Mouse (Mus musculus): ENCODE measurements at regions not wholly inside any gene's neighbourhood (a gene's known extent, or its start where the extent isn't known, plus 50 kb on each side); places are given as distances from the start of the nearest gene placed in this dataset.
A peak's percentile ranks its signal among the peaks of the same experiment; 100 is the strongest.

- no peak for DNase-seq (ENCODE audit: low spot score in 2 of 2)
Observed at GRCm38 (mm10) chr2:114968651-114969050, 313.9 kb upstream of the Dph6 start.

- no peak for DNase-seq (ENCODE audit: low spot score in 2 of 2)
Observed at GRCm38 (mm10) chr2:114993419-114993818, 338.7 kb upstream of the Dph6 start.

DNA sequence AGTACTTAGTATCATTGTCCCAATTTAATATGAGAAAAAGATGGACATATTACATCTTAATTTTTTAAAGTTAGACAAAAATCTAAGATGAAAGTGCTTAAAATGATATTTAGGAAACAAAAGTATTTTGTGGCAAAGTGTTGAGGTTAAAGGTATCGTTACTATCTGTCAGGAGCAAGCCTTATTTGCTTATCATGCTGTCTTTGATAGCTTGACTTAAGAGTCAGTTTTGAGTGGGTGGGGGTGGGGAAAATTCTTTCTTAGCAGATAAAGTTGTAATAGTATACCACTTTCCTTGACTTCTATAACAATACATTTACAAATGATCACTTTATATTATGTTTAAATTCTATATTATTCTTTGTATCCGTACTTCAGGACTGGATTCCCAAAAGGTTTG, 339.1 kb upstream of the Dph6 start:
- no peak for DNase-seq (ENCODE audit: low spot score in 2 of 2)

- DNase-seq (ENCODE audit: low spot score in 2 of 2): no peak
Observed at GRCm38 (mm10) chr2:114994691-114995347, 340.1 kb upstream of the Dph6 start.

DNA sequence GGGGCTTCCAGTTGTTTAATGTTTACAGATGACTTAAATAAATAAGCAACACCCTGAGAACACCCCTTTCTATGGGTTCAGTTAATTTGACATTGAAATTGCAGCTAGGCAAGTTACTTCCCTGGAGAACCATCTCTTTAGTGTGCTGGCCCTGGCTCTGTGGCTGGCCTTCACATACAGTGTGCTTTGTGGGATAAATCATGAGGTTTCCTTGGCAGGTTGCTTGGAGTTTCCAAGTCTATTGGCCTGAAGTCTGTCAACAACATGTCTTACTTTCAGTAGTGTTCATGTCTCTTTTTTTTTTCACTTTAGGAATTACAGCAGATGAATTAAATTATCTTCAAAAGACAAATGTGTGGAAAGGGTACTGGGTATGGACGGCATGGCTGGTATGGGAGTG, 359.2 kb upstream of the Dph6 start:
- DNase-seq (ENCODE audit: low spot score in 2 of 2): no peak

- no peak for DNase-seq (ENCODE audit: low spot score in 2 of 2)
Observed at GRCm38 (mm10) chr2:115026777-115027176, 372.0 kb upstream of the Dph6 start.

DNA sequence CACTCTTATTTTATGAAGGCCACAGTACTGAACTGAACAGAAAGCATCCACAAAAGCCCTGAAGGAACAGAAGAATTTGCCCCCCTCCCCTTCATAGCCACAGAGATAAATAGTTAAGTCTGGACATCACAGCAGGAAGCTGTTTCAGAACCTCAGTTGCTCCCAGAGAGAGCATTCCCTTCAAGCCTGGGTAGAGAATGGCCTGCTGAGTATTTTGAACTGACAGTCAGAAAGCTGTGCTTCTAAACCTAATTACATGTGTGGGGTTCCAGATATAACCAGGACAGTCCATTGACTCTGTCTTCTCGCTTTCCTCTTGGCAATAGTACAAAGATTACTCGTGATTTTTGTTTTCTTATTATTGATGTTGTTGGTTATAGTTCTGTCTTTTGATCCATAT, 376.4 kb upstream of the Dph6 start:
- no peak for DNase-seq (ENCODE audit: low spot score in 2 of 2)

- DNase-seq (ENCODE audit: low spot score in 2 of 2): peak; percentile 24 to 25
Observed at GRCm38 (mm10) chr2:115036205-115036604, 381.4 kb upstream of the Dph6 start.

DNA sequence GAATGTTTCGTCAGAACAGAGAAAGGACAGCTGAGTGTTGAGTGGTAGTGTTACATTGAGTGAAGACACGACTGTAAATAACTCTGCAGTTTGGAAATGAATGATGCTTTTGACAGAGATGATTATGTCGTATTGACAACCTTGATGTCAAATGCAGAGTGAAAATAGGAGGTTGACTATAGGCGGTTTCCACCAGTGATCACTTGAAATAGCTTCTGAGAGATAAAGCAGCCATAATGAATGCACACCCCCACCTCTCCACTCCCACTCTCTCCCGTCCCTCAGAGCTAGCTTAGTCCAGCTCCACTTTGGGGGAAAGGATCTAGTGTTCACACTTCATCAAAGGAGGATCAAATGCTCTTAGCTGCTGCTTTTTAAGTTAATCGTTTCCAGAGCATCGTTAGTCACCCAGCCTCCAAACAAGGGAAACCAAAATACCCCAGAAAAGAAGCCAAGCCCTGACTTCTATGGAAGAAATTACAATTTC, 387.6 kb upstream of the Dph6 start:
- peak in 1 of 2 experiments; percentile 7 for DNase-seq (ENCODE audit: low spot score in 2 of 2)

GRCm38 (mm10) chr2:115056327-115057070, 401.7 kb upstream of the Dph6 start:
- DNase-seq (ENCODE audit: low spot score in 2 of 2): no peak

DNA sequence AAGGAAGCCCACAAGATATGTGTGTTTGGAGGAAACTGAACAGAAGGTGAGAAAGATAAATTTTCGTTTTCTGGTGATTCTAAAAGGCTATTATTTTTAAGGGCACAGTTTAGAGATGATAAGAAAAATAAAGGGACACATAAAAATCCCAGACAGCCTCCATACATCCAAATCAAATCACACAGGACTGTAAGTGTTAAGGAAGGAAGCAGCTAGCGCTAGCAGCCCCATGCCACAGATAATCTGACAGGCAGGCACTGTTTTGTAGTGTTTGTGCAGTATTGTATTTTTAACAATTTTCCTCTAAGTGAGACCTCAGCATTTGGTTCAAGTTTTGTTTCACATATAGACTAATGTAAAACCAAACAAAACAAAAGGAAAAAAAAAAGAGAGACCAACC, 402.4 kb upstream of the Dph6 start:
- DNase-seq (ENCODE audit: low spot score in 2 of 2): no peak

GRCm38 (mm10) chr2:115067489-115068163, 412.9 kb upstream of the Dph6 start:
- DNase-seq (ENCODE audit: low spot score in 2 of 2): no peak

DNA sequence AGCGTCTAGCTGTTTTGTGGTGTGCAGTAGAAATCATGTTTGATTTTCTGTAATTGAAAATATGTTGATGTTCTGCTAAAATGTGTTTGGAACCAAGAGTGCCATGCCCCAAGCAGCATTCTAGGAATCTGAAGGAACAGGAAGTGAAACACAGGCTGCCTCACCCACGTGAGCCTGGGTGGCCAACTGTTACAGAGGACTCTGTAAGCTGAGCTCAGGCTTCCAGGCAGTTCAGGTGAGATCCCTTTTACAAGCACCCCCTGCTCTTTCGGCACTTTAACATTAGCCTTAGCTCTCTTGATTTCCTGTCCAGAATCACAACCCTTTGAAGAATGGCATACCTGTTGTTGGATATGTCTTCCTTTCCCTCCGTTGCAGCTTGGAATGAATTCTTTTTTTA, 414.9 kb upstream of the Dph6 start:
- no peak for DNase-seq (ENCODE audit: low spot score in 2 of 2)

- DNase-seq (ENCODE audit: low spot score in 2 of 2): no peak
Observed at GRCm38 (mm10) chr2:115070123-115070522, 415.4 kb upstream of the Dph6 start.

DNA sequence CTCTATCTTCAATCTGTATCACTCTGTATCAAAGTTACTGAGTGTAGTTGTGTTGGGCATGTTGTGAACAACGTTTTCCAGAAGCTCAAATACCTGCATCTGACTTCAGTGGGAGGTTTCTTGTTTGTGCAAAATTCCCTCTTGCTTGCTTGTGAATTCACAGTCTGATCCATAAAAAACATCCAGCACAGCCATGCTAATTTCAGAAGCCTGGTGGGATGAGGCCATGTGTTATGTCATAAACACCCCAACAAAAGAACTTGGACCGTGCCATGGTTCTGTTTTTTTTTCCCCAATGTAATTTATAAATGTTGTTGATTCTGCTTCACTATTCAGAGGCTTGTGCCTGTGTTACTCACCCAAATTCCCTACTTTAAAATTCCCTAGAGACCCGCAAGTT, 415.9 kb upstream of the Dph6 start:
- no peak for DNase-seq (ENCODE audit: low spot score in 2 of 2)

GRCm38 (mm10) chr2:115081563-115082291, 427.0 kb upstream of the Dph6 start:
- no peak for DNase-seq (ENCODE audit: low spot score in 2 of 2)

DNA sequence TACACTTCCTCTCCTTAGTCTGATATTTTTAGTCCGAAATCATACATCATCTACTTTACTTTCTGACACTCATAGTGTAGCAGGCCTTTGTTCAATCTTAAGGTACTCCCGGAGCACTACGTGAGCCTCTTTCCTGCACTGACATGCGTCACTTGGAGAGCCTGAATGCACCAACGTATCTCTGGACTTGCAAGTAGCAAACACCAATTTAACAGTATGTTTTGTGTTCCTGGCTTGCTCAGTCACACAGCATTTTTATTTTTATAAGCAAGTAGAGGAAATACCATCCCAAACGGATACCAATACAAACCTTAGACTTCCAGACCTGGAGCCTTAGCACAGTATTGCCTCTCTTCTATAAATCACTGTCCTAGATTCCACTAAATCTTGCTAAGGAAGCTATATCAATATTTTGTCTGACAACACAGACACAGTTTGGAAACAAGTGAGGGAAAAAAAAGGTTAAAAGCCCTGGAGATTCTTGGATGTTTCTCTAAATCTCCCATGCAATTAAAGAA, 427.6 kb upstream of the Dph6 start:
- no peak for DNase-seq (ENCODE audit: low spot score in 2 of 2)

GRCm38 (mm10) chr2:115088421-115089120, 433.8 kb upstream of the Dph6 start:
- DNase-seq (ENCODE audit: low spot score in 2 of 2): no peak

DNA sequence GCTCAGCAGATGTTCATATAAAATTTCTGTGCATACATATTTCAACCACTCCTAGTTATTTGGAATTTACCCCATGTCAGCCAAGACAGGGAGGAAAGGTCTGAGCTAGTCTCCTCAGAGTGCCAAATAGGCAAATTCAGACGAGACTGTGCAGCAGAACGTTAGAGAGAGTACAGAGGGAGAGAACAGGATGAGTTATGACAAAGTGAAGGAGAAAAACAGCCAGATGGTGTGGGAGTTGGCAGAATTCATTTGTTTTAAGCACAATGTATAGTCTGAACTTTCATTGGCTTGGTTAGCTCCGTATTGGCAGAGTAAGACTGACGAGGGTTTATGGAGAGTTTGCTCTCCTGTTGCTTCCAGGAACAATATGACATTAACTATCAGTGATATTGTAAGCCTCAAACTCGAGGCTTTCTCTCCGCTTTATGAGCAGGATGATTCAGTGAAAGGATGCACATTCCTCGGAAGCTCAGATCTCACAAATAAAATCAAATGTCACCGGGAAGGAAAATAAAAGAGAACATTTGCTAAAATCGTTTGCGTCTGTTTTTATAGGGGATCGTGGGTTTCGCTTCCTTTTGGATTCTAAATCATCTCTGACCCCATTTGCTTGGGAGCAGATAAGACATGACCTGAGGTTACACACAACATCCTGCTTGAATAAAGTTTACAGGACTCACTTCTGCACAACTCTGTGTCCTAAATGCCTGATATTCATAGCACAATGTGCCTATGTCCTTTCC, 435.8 kb upstream of the Dph6 start:
- DNase-seq (ENCODE audit: low spot score in 2 of 2): no peak

- DNase-seq (ENCODE audit: low spot score in 2 of 2): no peak
Observed at GRCm38 (mm10) chr2:115095351-115095750, 440.6 kb upstream of the Dph6 start.
